Comparison of ENCODE assay signal across 38 mouse cellular contexts in the genomic region with DNA sequence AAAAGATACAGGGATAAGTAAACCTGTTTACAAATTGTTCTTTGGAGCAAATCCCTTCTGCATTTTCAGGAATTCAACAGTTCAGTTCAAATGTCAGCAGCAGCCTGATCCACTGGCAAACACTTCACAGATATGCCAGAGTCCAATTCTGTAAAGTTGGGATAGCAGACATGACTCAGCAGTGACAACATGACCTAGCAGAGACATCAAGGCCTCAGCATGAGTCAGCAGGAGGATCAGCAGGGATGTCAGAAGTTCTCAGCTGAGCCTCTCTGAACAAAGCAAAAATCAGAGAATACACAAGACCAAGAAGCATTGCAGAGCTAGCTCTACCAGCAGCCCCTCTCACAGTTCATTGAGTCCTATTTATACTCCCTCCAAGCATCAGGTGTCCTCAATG. TPM values are rescaled to one million over a fixed set of nuclear protein-coding genes. Genes with fewer than 3 reads are reported as not detected.
DNase-seq lines count a peak whose midpoint lies in the region; TF ChIP-seq lines count a peak whose summit lies in the region.
"Had no signal": no experiment of that assay in that cellular context is flagged by ENCODE, and none has a peak within 500 bp of the region (broad histone marks: within the 10 kb centered on the region; RNA-seq: fewer than 3 reads in every experiment).

No protein-coding gene starts in this region.

- DNase-seq in MEL (ENCODE audit: low read depth, low spot score) = peak; percentile 4
- DNase-seq in adrenal gland, adult 2 months = peak; percentile 61
- DNase-seq in adrenal gland, postnatal 14 days = peak; percentile 17
- peak; percentile 0 for DNase-seq in brain, adult 2 months (ENCODE audit: low read depth, low spot score)
- no peak for DNase-seq in left cerebral cortex, postnatal 25 days (ENCODE audit: low spot score in 2 of 2)
- no peak for DNase-seq in urinary bladder, postnatal 14 days (ENCODE audit: low spot score)
- no peak for DNase-seq in thymus, postnatal 0 days (ENCODE audit: low spot score)
- DNase-seq: B cell, adult 2 months; cerebellum, adult 11-12 months; cerebellum, adult 8-10 months; cerebellum, postnatal 10 days; cerebellum, postnatal 36 days; embryo, embryonic 11 days; gastrocnemius, postnatal 25 days; heart, adult 18-20 months; heart, postnatal 14 days; heart, postnatal 4 days had no signal

- H3K27ac ChIP-seq in MEL (ENCODE audit: control insufficient read depth, low read depth, low read length) = no peak overlapping the region
- H3K27ac ChIP-seq: embryonic facial prominence, embryonic 10.5 days; embryonic facial prominence, embryonic 13.5 days; forebrain, embryonic 12.5 days; forebrain, embryonic 15.5 days; heart, embryonic 10.5 days; heart, embryonic 13.5 days; hindbrain, embryonic 14.5 days; hindbrain, postnatal 0 days had no signal

- H3K9ac ChIP-seq in MEL (ENCODE audit: control insufficient read depth, low read depth, low read length, poor library complexity, severe bottlenecking) = no peak overlapping the region
- H3K9ac ChIP-seq: embryonic facial prominence, embryonic 13.5 days; forebrain, embryonic 12.5 days; forebrain, embryonic 15.5 days; heart, embryonic 13.5 days; hindbrain, embryonic 14.5 days had no signal

- no peak for TF ChIP-seq POLR2A in MEL (IDR thresholded peaks at IDR 0.05; ENCODE audit: control insufficient read depth in 1 of 2, insufficient read depth in 1 of 2, low read depth in 1 of 2, low read length in 2 of 2, poor library complexity in 1 of 2)

- no peaks in the 10 kb centered on the region; a peak in 1 of 4 replicates for H3K27me3 ChIP-seq in MEL (ENCODE audit: control insufficient read depth in 1 of 2, insufficient read depth in 2 of 2, low read length in 2 of 2)
- H3K27me3 ChIP-seq: CH12.LX; embryonic facial prominence, embryonic 13.5 days; forebrain, embryonic 12.5 days; forebrain, embryonic 15.5 days; heart, embryonic 13.5 days had no signal

- no peaks in the 10 kb centered on the region for H3K4me1 ChIP-seq in MEL (ENCODE audit: control insufficient read depth in 1 of 2, insufficient read depth in 2 of 2, low read length in 2 of 2)
- H3K4me1 ChIP-seq: embryonic facial prominence, embryonic 10.5 days; embryonic facial prominence, embryonic 13.5 days; forebrain, embryonic 12.5 days; forebrain, embryonic 15.5 days; heart, embryonic 10.5 days; heart, embryonic 13.5 days had no signal

- no peaks in the 10 kb centered on the region for H3K36me3 ChIP-seq in MEL (ENCODE audit: control insufficient read depth in 1 of 2, insufficient read depth in 2 of 2, low read length in 2 of 2)
- H3K36me3 ChIP-seq: embryonic facial prominence, embryonic 10.5 days; embryonic facial prominence, embryonic 13.5 days; forebrain, embryonic 12.5 days; forebrain, embryonic 15.5 days; G1E; heart, embryonic 10.5 days; heart, embryonic 13.5 days had no signal

- no peak for TF ChIP-seq CTCF in MEL (IDR thresholded peaks at IDR 0.05 in 2 of 3, conservative IDR thresholded peaks at IDR 0.05 in 1 of 3; ENCODE audit: control insufficient read depth in 1 of 3, insufficient read depth in 1 of 3, low read depth in 2 of 3, low read length in 3 of 3, poor library complexity in 1 of 3, severe bottlenecking in 1 of 3)

- H3K4me3 ChIP-seq in MEL (ENCODE audit: control insufficient read depth in 1 of 2, insufficient read depth in 1 of 2, low read depth in 2 of 2, low read length in 2 of 2) = no peak overlapping the region
- H3K4me3 ChIP-seq: embryonic facial prominence, embryonic 10.5 days; embryonic facial prominence, embryonic 13.5 days; erythroblast, embryonic 14.5 days; forebrain, embryonic 12.5 days; forebrain, embryonic 15.5 days; heart, embryonic 10.5 days; heart, embryonic 13.5 days had no signal

- no peak for TF ChIP-seq EP300 in MEL (IDR thresholded peaks at IDR 0.05; ENCODE audit: low read depth in 1 of 2, low read length in 2 of 2)

- TF ChIP-seq RAD21 in MEL (IDR thresholded peaks at IDR 0.05; ENCODE audit: low read depth, low read length) = no peak

- no peaks in the 10 kb centered on the region for H3K9me3 ChIP-seq in MEL (replicated peaks; ENCODE audit: insufficient read depth, low read length)
- H3K9me3 ChIP-seq: forebrain, embryonic 12.5 days; forebrain, embryonic 15.5 days; G1E; heart, embryonic 10.5 days; heart, embryonic 13.5 days had no signal

- no peaks in the 10 kb centered on the region for H3K79me2 ChIP-seq in MEL (ENCODE audit: control insufficient read depth, insufficient read depth, low read length, poor library complexity)

- intact Hi-C loops in left cerebral cortex, postnatal 25 days (cut with DNase I) = no loop called here

TF ChIP-seq in MEL, 35 proteins besides CTCF, POLR2A, EP300 and RAD21:
- TF ChIP-seq ZNF384 (IDR thresholded peaks at IDR 0.05; ENCODE audit: low read depth, low read length) (no peak), ZMIZ1 (IDR thresholded peaks at IDR 0.05; ENCODE audit: low read depth, low read length) (no peak), ELF1 (IDR thresholded peaks at IDR 0.05; ENCODE audit: low read depth, low read length) (no peak), E2F4 (IDR thresholded peaks at IDR 0.05; ENCODE audit: borderline replicate concordance, low read depth, low read length) (no peak), MYC (IDR thresholded peaks at IDR 0.05; ENCODE audit: low read depth, low read length) (no peak), BHLHE40 (IDR thresholded peaks at IDR 0.05; ENCODE audit: borderline replicate concordance, low read depth, low read length) (no peak), GABPA (IDR thresholded peaks at IDR 0.05; ENCODE audit: low read depth, low read length) (no peak), TBP (IDR thresholded peaks at IDR 0.05; ENCODE audit: low read depth, low read length) (no peak), ETS1 (IDR thresholded peaks at IDR 0.05; ENCODE audit: low read depth, low read length) (no peak), NELFE (IDR thresholded peaks at IDR 0.05; ENCODE audit: low read depth, low read length) (no peak), MAFK (IDR thresholded peaks at IDR 0.05; ENCODE audit: borderline replicate concordance, low read depth, low read length) (no peak), MXI1 (IDR thresholded peaks at IDR 0.05; ENCODE audit: low read depth, low read length) (no peak), TCF12 (IDR thresholded peaks at IDR 0.05; ENCODE audit: low read depth, low read length) (no peak), MAZ (IDR thresholded peaks at IDR 0.05; ENCODE audit: low read depth, low read length) (no peak), POLR2AphosphoS2 (IDR thresholded peaks at IDR 0.05; ENCODE audit: low read length) (no peak), USF1 (IDR thresholded peaks at IDR 0.05; ENCODE audit: low read depth, low read length) (no peak)

RNA-seq across cellular contexts. Expression of a gene that starts 7.2 kb away (rescaled TPM):
- not detected in 2 replicates for total RNA-seq in MEL (2012; rRNA removed)
- under 1 TPM in 1 of 2 experiments, not detected in 1; 0.03 TPM for polyA plus RNA-seq in MEL (2012; ENCODE audit: insufficient read depth in 1 of 2, insufficient read length in 2 of 2, low read depth in 1 of 2, low replicate concordance in 2 of 2, missing spikeins in 1 of 2)
- not detected for total RNA-seq in adrenal gland, adult 2 months (2021)
- polyA plus RNA-seq in adrenal gland, adult 2 months (2012; rRNA removed) = not detected in 2 replicates
- total RNA-seq in adrenal gland, postnatal 14 days (2021) = not detected in 2 replicates
- not detected for total RNA-seq in left cerebral cortex, postnatal 25 days (2021)
- polyA plus RNA-seq in thymus, postnatal 0 days (2015; fragmentation: Nextera tagmentation; extraction: Ambion mirVana) = not detected in 2 replicates
- total RNA-seq: adrenal gland, adult 18-20 months; CH12.LX; G1E; gastrocnemius, adult 8-10 months; gastrocnemius, postnatal 25 days; heart, adult 18-20 months; heart, postnatal 14 days; heart, postnatal 4 days; hindbrain, postnatal 0 days had no signal
- polyA plus RNA-seq: activated CD4-positive, CD25-positive, alpha-beta regulatory T cell, adult 4 months; brain, embryonic 14.5 days; cortical plate, adult 2 months; embryonic facial prominence, embryonic 10.5 days; embryonic facial prominence, embryonic 13.5 days; erythroblast, embryonic 14.5 days; forebrain, embryonic 12.5 days; forebrain, embryonic 15.5 days; G1E; gonadal fat pad, adult 2 months; heart, embryonic 10.5 days; heart, embryonic 13.5 days; heart, embryonic 16.5 days; hindbrain, embryonic 11.5 days; hindbrain, embryonic 14.5 days; hindbrain, postnatal 0 days; inflammation-experienced regulatory T-cells, adult 6 months; intestine, embryonic 16.5 days had no signal

RNA-seq across cellular contexts. Expression of a gene that starts 35.7 kb away (rescaled TPM):
- not detected in 2 replicates for total RNA-seq in MEL (2012; rRNA removed)
- polyA plus RNA-seq in MEL (2012; ENCODE audit: insufficient read depth in 1 of 2, insufficient read length in 2 of 2, low read depth in 1 of 2, low replicate concordance in 2 of 2, missing spikeins in 1 of 2) = not detected
- not detected for total RNA-seq in adrenal gland, adult 2 months (2021)
- polyA plus RNA-seq in adrenal gland, adult 2 months (2012; rRNA removed) = not detected in 2 replicates
- not detected in 2 replicates for total RNA-seq in adrenal gland, postnatal 14 days (2021)
- not detected for total RNA-seq in left cerebral cortex, postnatal 25 days (2021)
- not detected in 2 replicates for polyA plus RNA-seq in thymus, postnatal 0 days (2015; fragmentation: Nextera tagmentation; extraction: Ambion mirVana)
- total RNA-seq: adrenal gland, adult 18-20 months; CH12.LX; gastrocnemius, adult 8-10 months; gastrocnemius, postnatal 25 days; heart, adult 18-20 months; heart, postnatal 14 days; heart, postnatal 4 days; hindbrain, postnatal 0 days had no signal
- polyA plus RNA-seq: activated CD4-positive, CD25-positive, alpha-beta regulatory T cell, adult 4 months; brain, embryonic 14.5 days; cortical plate, adult 2 months; embryonic facial prominence, embryonic 10.5 days; embryonic facial prominence, embryonic 13.5 days; erythroblast, embryonic 14.5 days; forebrain, embryonic 12.5 days; forebrain, embryonic 15.5 days; G1E; gonadal fat pad, adult 2 months; heart, embryonic 10.5 days; heart, embryonic 13.5 days; heart, embryonic 16.5 days; hindbrain, embryonic 11.5 days; hindbrain, embryonic 14.5 days; inflammation-experienced regulatory T-cells, adult 6 months; intestine, embryonic 16.5 days had no signal

Comparison
In these comparisons a context has a peak if more than half of its experiments do, and no peak if none do; other contexts are left out.
1. DNase-seq: peak in MEL (single experiment), adrenal gland, adult 2 months (single experiment), adrenal gland, postnatal 14 days (single experiment) and brain, adult 2 months (single experiment); none in left cerebral cortex, postnatal 25 days (0 of 2), urinary bladder, postnatal 14 days (single experiment) and thymus, postnatal 0 days (single experiment).